Mouse (Mus musculus) heart, adult 2 months (tissue): ENCODE measurements around the gene Psmg3.

Source experiments
- CTCF ChIP-seq: fragments of 200-600 bp; IDR thresholded peaks from 2 replicates; pipeline ENCODE4 v1.8.1; 2022; ENCODE audit warnings: antibody characterized with exemption, mild to moderate bottlenecking, moderate library complexity
- EP300 ChIP-seq: fragments of 200-500 bp; IDR thresholded peaks from 2 replicates; pipeline ENCODE4 v1.6.1; 2011; ENCODE audit warnings: low read depth, low read length, control low read depth; ENCODE audit not compliant: insufficient read depth
- POLR2A ChIP-seq: fragments of 200-500 bp; IDR thresholded peaks from 2 replicates; pipeline ENCODE4 v1.6.1; 2011; ENCODE audit warnings: mild to moderate bottlenecking, low read depth, low read length, control low read depth; ENCODE audit not compliant: insufficient read depth

DNA sequence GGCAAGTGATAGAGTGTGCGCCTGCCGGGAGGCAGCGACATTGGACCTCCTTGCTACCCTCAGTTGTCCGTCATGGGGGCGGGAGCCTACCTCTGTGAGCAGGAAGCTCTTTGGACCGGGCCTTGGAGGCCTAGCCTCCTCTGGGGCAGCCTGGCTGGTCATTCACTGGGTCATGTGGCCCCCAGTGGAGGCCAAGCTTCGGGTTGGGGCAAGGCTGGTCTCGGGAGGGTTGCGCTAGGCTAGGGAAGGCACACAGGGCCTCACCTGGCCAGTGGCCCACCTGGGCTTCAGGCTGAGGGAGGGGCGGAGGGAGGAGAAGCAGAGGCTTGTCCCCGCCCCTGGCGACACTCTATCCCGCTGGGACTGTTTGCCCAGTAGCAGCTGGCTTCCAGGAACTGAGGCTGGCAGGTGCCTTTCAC lies 12.7 kb downstream of the Psmg3 start:
- no peak for TF ChIP-seq POLR2A
- TF ChIP-seq CTCF = no peak
- no peak for TF ChIP-seq EP300
